Mouse (Mus musculus) kidney, embryonic 16.5 days (tissue): Measurements from ENCODE around the gene Fmnl3. TPM values are rescaled to one million over a fixed set of nuclear protein-coding genes. Genes with fewer than 3 reads are reported as not detected.
A peak's percentile ranks its signal among the peaks of the same experiment; 100 is the strongest.

ENCODE experiments used
- ATAC-seq: fragments of 200-750 bp; cut with Nextera tagmentation; 2 replicates; pipeline ENCODE4 v1.8.0; 2017; ENCODE audit warnings: moderate TSS enrichment; ENCODE audit not compliant: low FRiP score, low TSS enrichment
- H3K27ac ChIP-seq: fragments of 300-500 bp; sonication (generic); 2 replicates; pipeline ENCODE4 v1.5.1; 2014; ENCODE audit warnings: low read length
- H3K27me3 ChIP-seq: fragments of 300-500 bp; sonication (generic); 2 replicates; pipeline ENCODE4 v1.6.1; 2014; ENCODE audit warnings: low read length, control low read depth, mixed read lengths; ENCODE audit not compliant: insufficient read depth
- H3K36me3 ChIP-seq: fragments of 300-500 bp; sonication (generic); 2 replicates; pipeline ENCODE4 v1.6.1; 2014; ENCODE audit warnings: low read length, control low read depth, mixed read lengths; ENCODE audit not compliant: insufficient read depth
- H3K4me1 ChIP-seq: fragments of 300-500 bp; sonication (generic); 2 replicates; pipeline ENCODE4 v1.6.1; 2014; ENCODE audit warnings: low read length, control low read depth, mixed read lengths; ENCODE audit not compliant: insufficient read depth
- H3K4me2 ChIP-seq: fragments of 300-500 bp; sonication (generic); replicated peaks from 2 replicates; pipeline ENCODE4 v1.6.1; 2014; ENCODE audit warnings: low read depth, low read length
- H3K4me3 ChIP-seq: fragments of 300-500 bp; sonication (generic); 2 replicates; pipeline ENCODE4 v1.5.1; 2014; ENCODE audit warnings: mild to moderate bottlenecking, low read length
- H3K9ac ChIP-seq: fragments of 300-500 bp; sonication (generic); replicated peaks from 2 replicates; pipeline ENCODE4 v1.6.1; 2014; ENCODE audit warnings: low read length
- H3K9me3 ChIP-seq: fragments of 300-500 bp; sonication (generic); 2 replicates; pipeline ENCODE4 v1.6.1; 2016; ENCODE audit warnings: low read length, control low read depth
- WGBS: fragments of 180-500 bp; shearing (Covaris S2); extraction: QIAGEN DNeasy Blood & Tissue Kit; methylation state at CpG from one replicate; pipeline ENCODE4 v1.1.7; 2014; 5-methylcytosine and 5-hydroxymethylcytosine counted together
- polyA plus RNA-seq: library from polyadenylated mRNA; unstranded; fragments of >200 nt; fragmentation: Nextera tagmentation; extraction: Ambion mirVana; gene quantifications from 2 replicates; pipeline ENCODE4 v1.2.1, GENCODE M21; 2015

The Fmnl3 gene
- polyA plus RNA-seq, 1 experiment from 2014 or later, result 27.1 TPM

GRCm38 (mm10) chr15:99352306-99352705, 18.0 kb downstream of the Fmnl3 start:
- H3K4me2 ChIP-seq, result no peak overlapping the region
- no peak overlapping the region for H3K4me3 ChIP-seq
- no peaks in the 10 kb centered on the region for H3K9me3 ChIP-seq
- WGBS, result 71% methylated on average over 5 of the region's 5 CpGs
- H3K36me3 ChIP-seq, result no peaks in the 10 kb centered on the region
- no peak overlapping the region for H3K27ac ChIP-seq
- H3K27me3 ChIP-seq, result no peaks in the 10 kb centered on the region
- no peak for ATAC-seq
- peaks cover 18% of the 10 kb centered on the region; the same call in 1 of the 2 replicates for H3K4me1 ChIP-seq
- no peak overlapping the region for H3K9ac ChIP-seq

- Histone ChIP-seq H3K4me1 (peaks cover 23% of the 10 kb centered on the region; the same call in 1 of the 2 replicates), H3K4me2 (no peak overlapping the region), H3K36me3 (no peaks in the 10 kb centered on the region), H3K27me3 (no peaks in the 10 kb centered on the region), H3K9me3 (no peaks in the 10 kb centered on the region), H3K4me3 (no peak overlapping the region), H3K9ac (no peak overlapping the region), H3K27ac (no peak overlapping the region)
- 61% methylated on average over 6 of the region's 6 CpGs for WGBS
- ATAC-seq, result no peak
These were observed 18.7 kb downstream of the Fmnl3 start for GRCm38 (mm10) chr15:99351610-99352009.

- no peak overlapping the region for H3K4me2 ChIP-seq
- ATAC-seq, result no peak
- no peaks in the 10 kb centered on the region for H3K36me3 ChIP-seq
- 60% methylated on average over 4 of the region's 4 CpGs for WGBS
- H3K4me3 ChIP-seq, result no peak overlapping the region
- no peak overlapping the region for H3K9ac ChIP-seq
- no peak overlapping the region for H3K27ac ChIP-seq
- no peaks in the 10 kb centered on the region for H3K9me3 ChIP-seq
- H3K27me3 ChIP-seq, result no peaks in the 10 kb centered on the region
- H3K4me1 ChIP-seq, result peaks cover 67% of the 10 kb centered on the region
These were observed 25.3 kb downstream of the Fmnl3 start for GRCm38 (mm10) chr15:99344961-99345360.

GRCm38 (mm10) chr15:99344148-99344870, 26.0 kb downstream of the Fmnl3 start:
- Histone ChIP-seq H3K27me3 (no peaks in the 10 kb centered on the region), H3K36me3 (no peaks in the 10 kb centered on the region), H3K4me3 (no peak overlapping the region), H3K4me1 (peaks cover 69% of the 10 kb centered on the region), H3K9me3 (no peaks in the 10 kb centered on the region), H3K4me2 (no peak overlapping the region), H3K9ac (peak overlapping the region; percentile 23; the same call in 1 of the 2 replicates), H3K27ac (peak overlapping the region; percentile 75)
- 54% methylated on average over 8 of the region's 8 CpGs for WGBS
- no peak for ATAC-seq

GRCm38 (mm10) chr15:99343414-99344147, 26.7 kb downstream of the Fmnl3 start:
- Histone ChIP-seq H3K4me1 (peaks cover 75% of the 10 kb centered on the region), H3K4me2 (no peak overlapping the region), H3K9ac (peak overlapping the region; percentile 23), H3K27ac (peak overlapping the region; percentile 75), H3K36me3 (no peaks in the 10 kb centered on the region), H3K27me3 (no peaks in the 10 kb centered on the region), H3K4me3 (no peak overlapping the region), H3K9me3 (no peaks in the 10 kb centered on the region)
- WGBS, result 29% methylated on average over 5 of the region's 5 CpGs
- peak; percentile 68 for ATAC-seq

- 43% methylated on average over 9 of the region's 9 CpGs for WGBS
- no peak for ATAC-seq
These were observed 27.9 kb downstream of the Fmnl3 start for GRCm38 (mm10) chr15:99342194-99342981.

GRCm38 (mm10) chr15:99341102-99341501, 29.2 kb downstream of the Fmnl3 start:
- WGBS, result 80% methylated on average over 3 of the region's 3 CpGs
- no peaks in the 10 kb centered on the region for H3K9me3 ChIP-seq
- no peak overlapping the region for H3K27ac ChIP-seq
- H3K4me3 ChIP-seq, result no peak overlapping the region
- no peaks in the 10 kb centered on the region for H3K36me3 ChIP-seq
- peaks cover 77% of the 10 kb centered on the region for H3K4me1 ChIP-seq
- no peak for ATAC-seq
- H3K9ac ChIP-seq, result no peak overlapping the region
- no peaks in the 10 kb centered on the region for H3K27me3 ChIP-seq
- H3K4me2 ChIP-seq, result no peak overlapping the region

More at GRCm38 (mm10) chr15:99342194-99342981, 27.9 kb downstream of the Fmnl3 start:
- H3K9me3 ChIP-seq, result no peaks in the 10 kb centered on the region
- H3K27ac ChIP-seq, result 0 out of 2 replicates have a peak overlapping the region, but pooled peaks have one; percentile 1
- H3K9ac ChIP-seq, result no peak overlapping the region
- no peaks in the 10 kb centered on the region for H3K36me3 ChIP-seq
- no peak overlapping the region for H3K4me2 ChIP-seq
- no peaks in the 10 kb centered on the region for H3K27me3 ChIP-seq
- peaks cover 74% of the 10 kb centered on the region for H3K4me1 ChIP-seq
- no peak overlapping the region for H3K4me3 ChIP-seq

- no peaks in the 10 kb centered on the region for H3K27me3 ChIP-seq
- H3K4me2 ChIP-seq, result no peak overlapping the region
- no peak overlapping the region; the same call in 1 of the 2 replicates for H3K27ac ChIP-seq
- no peak overlapping the region for H3K9ac ChIP-seq
- no peaks in the 10 kb centered on the region for H3K9me3 ChIP-seq
- H3K4me1 ChIP-seq, result peaks cover 77% of the 10 kb centered on the region
- peaks cover 3% of the 10 kb centered on the region; the same call in 1 of the 2 replicates for H3K36me3 ChIP-seq
- ATAC-seq, result no peak
- no peak overlapping the region for H3K4me3 ChIP-seq
- 44% methylated on average over 6 of the region's 6 CpGs for WGBS
These were observed 30.6 kb downstream of the Fmnl3 start for GRCm38 (mm10) chr15:99339669-99340068.

GRCm38 (mm10) chr15:99338916-99339315, 31.4 kb downstream of the Fmnl3 start:
- H3K9me3 ChIP-seq, result no peaks in the 10 kb centered on the region
- H3K9ac ChIP-seq, result no peak overlapping the region
- no peaks in the 10 kb centered on the region for H3K27me3 ChIP-seq
- H3K4me3 ChIP-seq, result no peak overlapping the region
- ATAC-seq, result no peak
- peaks cover 3% of the 10 kb centered on the region; the same call in 1 of the 2 replicates for H3K36me3 ChIP-seq
- peaks cover 77% of the 10 kb centered on the region for H3K4me1 ChIP-seq
- WGBS, result 57% methylated on average over 2 of the region's 2 CpGs
- H3K4me2 ChIP-seq, result no peak overlapping the region
- no peak overlapping the region for H3K27ac ChIP-seq
